Mouse (Mus musculus) regulatory T cell (primary cell): ENCODE results near the gene Pde6h.

ENCODE experiments used
- in situ Hi-C: fragments of 300-600 bp; cut with MboI, MseI; formaldehyde crosslinking; loops from one replicate; pipeline ENCODE4 v1.15.1; 2025; ENCODE audit warnings: high pct_unique_total_duplicates

Pde6h gene

DNA sequence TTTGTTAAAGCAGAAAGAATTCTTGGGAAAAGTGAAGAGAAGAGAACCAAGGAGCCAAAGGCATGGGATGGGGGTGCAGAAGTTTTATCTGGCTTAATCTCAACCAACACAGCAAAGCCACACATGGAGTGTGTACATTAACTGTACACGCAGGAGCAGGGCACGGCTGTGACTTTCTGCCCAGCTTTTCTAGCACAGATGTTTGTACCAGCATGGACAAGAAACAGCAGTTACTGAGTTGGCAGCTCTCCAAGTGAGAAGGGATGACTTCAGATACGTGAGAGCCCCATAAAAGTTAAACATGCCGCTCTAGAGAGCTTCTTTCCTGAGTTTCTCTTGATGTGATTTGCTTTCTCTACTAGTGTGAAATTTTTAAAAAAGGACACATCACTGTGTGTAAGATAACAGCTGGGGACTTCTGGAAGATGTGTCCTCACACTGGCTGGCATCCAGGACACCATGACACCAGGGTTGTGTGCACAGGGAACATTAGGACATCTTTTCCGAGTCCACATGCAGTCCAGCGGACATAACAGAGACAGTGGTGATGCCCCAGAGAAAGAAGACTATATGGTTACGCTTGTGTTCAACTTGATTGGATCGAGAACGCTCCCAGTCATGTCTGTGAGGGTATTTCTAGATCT is 13.3 kb upstream of the Pde6h start:
- in situ Hi-C loops: no loop called here

DNA sequence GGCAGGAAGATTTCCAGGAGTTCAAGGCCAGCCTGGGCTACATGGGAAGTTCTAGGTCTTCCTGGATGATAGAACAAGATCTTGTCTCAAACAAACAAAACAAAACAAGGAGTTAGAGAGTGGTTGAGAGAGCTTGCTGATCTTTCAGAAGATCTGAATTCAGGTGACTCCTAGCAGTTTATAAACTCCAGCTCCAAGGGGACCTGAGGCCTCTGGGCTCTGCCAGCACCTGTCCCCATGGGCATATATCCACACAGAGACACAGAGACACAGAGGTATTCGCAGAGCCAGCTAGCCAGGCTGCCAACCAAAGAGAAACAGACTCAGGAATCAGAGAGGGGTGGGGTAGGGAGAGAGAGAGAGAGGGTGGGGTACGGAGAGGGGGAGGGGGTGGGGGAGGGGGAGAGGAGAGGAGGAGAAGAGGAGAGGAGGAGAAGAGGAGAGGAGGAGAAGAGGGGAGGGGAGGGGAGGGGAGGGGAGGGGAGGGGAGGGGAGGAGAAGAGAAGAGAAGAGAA is 10.8 kb upstream of the Pde6h start:
- in situ Hi-C loops: no loop called here

- in situ Hi-C loops: no loop called here
Measured at GRCm38 (mm10) chr6:136913384-136914126, 10.1 kb upstream of the Pde6h start.

DNA sequence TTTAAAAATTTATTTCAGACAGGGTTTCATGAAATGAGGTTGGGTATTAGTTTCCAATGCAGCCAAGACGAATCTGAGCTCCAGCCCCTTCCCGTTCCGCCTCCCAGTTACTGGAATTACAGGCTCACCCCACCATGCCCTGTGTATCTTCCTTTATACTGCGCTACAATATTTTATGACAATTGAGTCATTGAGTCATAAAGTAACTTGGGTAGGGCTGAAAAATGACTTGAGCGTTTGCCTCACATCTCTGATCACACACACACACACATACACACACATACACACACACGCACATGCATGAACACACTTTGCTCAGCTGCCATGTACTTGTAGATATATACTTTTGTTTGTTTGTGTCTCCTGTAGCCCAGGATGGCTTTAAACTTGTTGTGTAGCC is 9.4 kb upstream of the Pde6h start:
- in situ Hi-C loops: no loop called here

DNA sequence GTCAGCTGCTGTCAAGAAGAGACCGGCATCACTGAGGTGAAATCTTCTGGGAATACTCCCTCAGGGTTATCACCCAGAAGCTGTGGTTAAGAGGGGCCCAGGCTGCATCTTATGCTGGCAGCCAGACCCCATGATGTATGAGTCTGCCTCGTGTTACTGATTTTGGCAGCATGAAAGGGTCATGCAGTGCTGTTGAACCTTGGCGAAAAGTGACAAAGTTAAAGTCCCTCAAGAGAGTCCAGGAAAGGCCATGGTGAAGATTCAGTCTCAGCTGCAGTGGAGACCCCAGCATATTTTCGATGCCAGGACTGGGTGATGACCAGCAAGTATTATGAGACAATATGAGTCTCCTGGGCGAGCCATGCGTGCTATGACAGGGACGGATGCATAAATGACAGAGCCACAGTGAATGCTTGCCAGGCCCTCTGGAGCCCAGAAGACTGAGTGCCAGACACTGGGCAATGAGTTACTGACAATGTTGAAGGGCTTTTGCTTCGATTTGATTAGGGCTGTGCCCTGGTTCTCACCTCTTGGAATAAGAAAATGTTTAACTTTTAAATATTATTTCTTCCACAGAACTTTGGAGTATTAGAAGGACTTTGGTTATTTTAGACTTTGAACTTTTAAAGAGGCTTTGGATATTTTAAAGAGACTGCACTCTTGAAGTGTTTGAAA is 7.8 kb upstream of the Pde6h start:
- in situ Hi-C loops: no loop called here

- in situ Hi-C loops: no loop called here
Measured at GRCm38 (mm10) chr6:136917885-136918284, 5.7 kb upstream of the Pde6h start.

GRCm38 (mm10) chr6:136920320-136921257 is 3.0 kb upstream of the Pde6h start:
- in situ Hi-C loops: loop anchor here (5.0 kb wide), 1 partner anchor 63 kb away; the partner anchor contains the start of gene Art4

GRCm38 (mm10) chr6:136921601-136922000 is 2.0 kb upstream of the Pde6h start:
- in situ Hi-C loops: loop anchor here (5.0 kb wide), 1 partner anchor 64 kb away; the partner anchor contains the start of gene Art4

- in situ Hi-C loops: loop anchor here (5.0 kb wide), 1 partner anchor 65 kb away; the partner anchor contains the start of gene Art4
Measured at GRCm38 (mm10) chr6:136922080-136922479, 1.6 kb upstream of the Pde6h start, which contains the start of gene Erp27. TSS of gene Erp27 (minus strand) at chr6:136922180.

DNA sequence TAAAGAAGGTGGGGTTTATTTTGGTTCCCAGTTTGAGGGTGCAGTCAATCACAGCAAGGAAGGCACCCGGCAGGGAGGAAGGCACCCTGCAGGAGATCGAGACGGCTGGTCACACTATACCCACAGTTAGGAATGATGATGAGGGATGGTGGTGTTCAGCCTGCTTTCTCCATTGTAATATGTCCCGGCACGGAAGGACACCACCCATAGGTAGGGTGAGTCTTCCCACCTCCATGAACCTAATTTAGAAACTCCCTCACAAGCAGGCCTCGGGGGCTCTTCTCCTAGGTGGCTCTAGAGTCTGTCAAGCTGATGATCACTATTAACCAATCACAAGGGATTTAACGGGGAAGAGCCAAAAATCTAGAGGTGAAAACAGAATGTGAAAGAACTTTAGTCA is 761 bp upstream of the Pde6h start:
- in situ Hi-C loops: loop anchor here (5.0 kb wide), 1 partner anchor 66 kb away; the partner anchor contains the start of gene Art4

DNA sequence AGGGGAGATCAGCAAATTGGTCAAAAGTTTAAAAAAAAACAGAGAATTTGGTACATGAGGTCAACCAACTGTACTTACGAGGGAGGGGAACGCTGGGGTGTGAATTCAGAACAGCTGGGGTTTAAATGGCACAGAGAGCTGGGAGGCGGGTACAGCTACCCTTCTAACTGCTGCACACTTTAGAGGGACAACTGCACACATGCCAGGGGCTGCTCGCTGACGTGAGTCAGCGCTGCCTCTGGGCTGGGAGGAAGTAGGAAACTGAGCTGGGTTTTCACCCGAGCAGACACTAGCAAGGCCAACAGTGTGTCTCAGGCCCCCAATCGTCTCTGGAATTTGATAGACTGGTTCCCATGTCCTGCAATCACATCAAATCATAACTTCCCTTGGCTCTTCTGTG is 1.4 kb downstream of the Pde6h start:
- in situ Hi-C loops: loop anchor here (5.0 kb wide), 1 partner anchor 388 kb away; no protein-coding TSS in a partner anchor

- in situ Hi-C loops: loop anchor here (5.0 kb wide), 1 partner anchor 390 kb away; no protein-coding TSS in a partner anchor
Measured at GRCm38 (mm10) chr6:136927626-136928025, 4.0 kb downstream of the Pde6h start.

- in situ Hi-C loops: loop anchor here (5.0 kb wide), 2 partner anchors 37 to 103 kb away; partner anchors contain the start of genes BC049715 and Wbp11
Measured at GRCm38 (mm10) chr6:136930677-136931076, 7.0 kb downstream of the Pde6h start.

DNA sequence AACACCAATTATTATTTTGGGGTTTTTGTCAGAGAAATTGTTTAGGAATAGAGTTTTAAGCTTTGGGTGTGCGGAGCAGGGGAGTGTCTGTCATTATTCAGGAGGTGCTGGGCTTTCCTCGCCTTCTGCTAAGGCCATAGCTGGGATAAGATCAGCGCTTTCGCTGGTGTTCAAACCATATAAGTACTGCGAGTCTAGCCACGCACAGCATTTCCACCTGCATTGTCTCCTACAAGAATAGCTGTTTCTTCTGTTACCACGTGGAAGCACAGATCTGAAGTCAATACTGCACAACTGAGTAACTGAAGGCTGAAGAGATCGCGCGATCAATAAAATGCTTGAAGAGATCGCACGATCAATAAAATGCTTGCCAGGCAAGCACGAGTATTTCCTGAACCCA is 7.6 kb downstream of the Pde6h start:
- in situ Hi-C loops: loop anchor here (5.0 kb wide), 2 partner anchors 36 to 104 kb away; partner anchors contain the start of genes BC049715 and Wbp11

DNA sequence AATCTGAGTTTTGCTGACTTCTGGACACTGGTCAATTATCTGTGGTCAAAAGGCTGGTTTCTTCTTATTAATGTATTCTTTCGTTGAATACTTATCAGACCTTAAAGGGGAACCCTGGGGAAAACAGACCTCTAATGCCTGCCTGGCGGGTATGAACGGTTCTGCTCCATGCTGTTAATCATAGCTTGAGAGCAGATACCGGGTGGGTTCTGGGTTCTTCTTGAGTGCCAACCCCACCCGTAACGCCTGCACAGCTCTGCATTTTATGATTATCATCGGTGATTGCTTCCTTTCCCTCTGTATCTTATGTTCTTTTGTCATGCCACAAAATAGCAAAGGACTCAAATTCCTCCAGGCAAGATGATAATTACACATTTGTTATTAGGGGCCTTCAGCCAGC is 10.4 kb downstream of the Pde6h start:
- in situ Hi-C loops: loop anchor here (5.0 kb wide), 2 partner anchors 33 to 107 kb away; partner anchors contain the start of genes BC049715 and Wbp11

GRCm38 (mm10) chr6:136935233-136935632 is 11.6 kb downstream of the Pde6h start:
- in situ Hi-C loops: loop anchor here (5.0 kb wide), 1 partner anchor 128 kb away; the partner anchor contains the start of gene H2afj

- in situ Hi-C loops: loop anchor here (5.0 kb wide), 1 partner anchor 129 kb away; the partner anchor contains the start of gene H2afj
Measured at GRCm38 (mm10) chr6:136936361-136936760, 12.7 kb downstream of the Pde6h start.

DNA sequence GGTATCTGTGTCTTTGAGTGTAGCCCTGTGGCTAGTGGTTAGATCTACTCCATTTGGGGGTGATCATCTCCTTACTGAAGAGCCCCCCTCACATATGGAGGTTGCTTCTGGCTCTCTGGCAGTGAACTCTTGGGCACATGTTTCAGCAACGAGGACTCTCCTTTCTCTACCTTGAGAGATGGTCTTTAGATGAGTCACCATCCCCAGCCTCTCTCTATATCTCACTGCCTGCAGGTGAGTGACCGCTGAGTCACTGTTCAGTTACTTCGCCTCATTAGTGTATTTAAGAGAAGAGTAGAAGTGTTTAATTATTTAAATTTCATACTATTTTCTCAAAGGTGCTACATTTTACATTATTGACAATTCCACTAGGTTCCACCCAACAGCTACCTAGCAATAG is 13.5 kb downstream of the Pde6h start:
- in situ Hi-C loops: loop anchor here (5.0 kb wide), 1 partner anchor 130 kb away; the partner anchor contains the start of gene H2afj

DNA sequence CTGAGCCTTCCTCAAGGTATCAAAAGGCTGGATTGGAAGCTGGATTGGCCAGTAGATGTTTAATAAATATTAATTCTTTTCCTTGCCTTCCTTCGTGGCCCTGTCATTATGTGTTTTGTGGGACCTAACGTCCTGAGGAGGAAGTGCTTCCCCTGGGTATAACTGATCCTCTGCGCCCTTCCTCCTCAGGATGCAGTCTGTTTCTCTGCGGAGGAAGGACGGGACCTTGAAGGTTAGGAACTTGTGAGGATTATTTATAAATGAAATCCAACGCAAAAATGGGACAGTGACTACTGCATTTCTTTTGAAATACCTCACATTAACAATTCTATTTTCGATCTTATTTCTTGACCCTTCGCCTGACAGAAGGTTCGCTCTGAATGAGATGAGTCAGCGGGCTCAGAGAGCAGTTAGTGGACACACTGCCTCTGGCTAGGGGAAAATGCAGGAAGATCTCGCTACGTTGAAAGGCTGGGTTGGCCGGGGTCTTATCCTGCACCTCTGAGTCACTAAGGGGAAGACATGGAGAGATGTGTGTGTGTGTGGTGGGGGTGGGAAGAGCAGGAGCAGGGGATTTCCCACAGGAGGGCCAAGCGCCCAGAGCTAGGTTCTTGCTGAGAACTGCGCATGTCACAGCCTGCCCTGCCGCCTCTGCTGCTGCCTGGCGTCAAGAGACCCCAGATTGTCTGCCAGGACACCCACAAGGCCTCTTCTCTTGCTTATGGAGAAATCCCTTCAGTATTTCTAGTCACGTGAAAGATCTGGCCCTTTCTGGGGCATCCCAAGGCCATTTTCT is 14.9 kb downstream of the Pde6h start:
- in situ Hi-C loops: loop anchor here (5.0 kb wide), 1 partner anchor 131 kb away; the partner anchor contains the start of gene H2afj
